In genomic region chr1:90995916-90996315, GRCm38 (mm10) we compare ENCODE assay signal across 28 mouse cellular contexts. TPM values are rescaled to one million over a fixed set of nuclear protein-coding genes. Genes with fewer than 3 reads are reported as not detected.
"Had no signal": no experiment of that assay in that cellular context is flagged by ENCODE, and none has a peak within 500 bp of the region (broad histone marks: within the 10 kb centered on the region; RNA-seq: fewer than 3 reads in every experiment).

No protein-coding gene starts in this region.

- DNase-seq: lung, adult 18-20 months; lung, embryonic 14.5 days; lung, postnatal 10 days; lung, postnatal 4 days; retina, postnatal 1 day; right cerebral cortex, adult 18-20 months; right cerebral cortex, postnatal 25 days; right cerebral cortex, postnatal 4 days; spleen, adult 18-20 months; thymus, adult 18-20 months; thymus, postnatal 14 days; thymus, postnatal 36 days had no signal

- H3K36me3 ChIP-seq: midbrain, embryonic 10.5 days; midbrain, embryonic 13.5 days; midbrain, embryonic 15.5 days; neural tube, embryonic 13.5 days; neural tube, embryonic 15.5 days had no signal

- H3K4me3 ChIP-seq: midbrain, embryonic 10.5 days; midbrain, embryonic 13.5 days; midbrain, embryonic 15.5 days; myocyte; neural tube, embryonic 13.5 days; neural tube, embryonic 15.5 days had no signal

- H3K27ac ChIP-seq: liver, embryonic 14.5 days; midbrain, embryonic 10.5 days; midbrain, embryonic 13.5 days; midbrain, embryonic 15.5 days; neural tube, embryonic 13.5 days; neural tube, embryonic 15.5 days had no signal

- H3K27me3 ChIP-seq: midbrain, embryonic 13.5 days; midbrain, embryonic 15.5 days; neural tube, embryonic 15.5 days had no signal

- H3K9ac ChIP-seq: liver, embryonic 14.5 days; lung, embryonic 14.5 days; midbrain, embryonic 13.5 days; midbrain, embryonic 15.5 days; neural tube, embryonic 13.5 days; neural tube, embryonic 15.5 days had no signal

RNA-seq across cellular contexts. Expression of gene Rab17, which starts 26.5 kb away (rescaled TPM):
- total RNA-seq: megakaryocyte, adult 5-6 weeks had no signal
- polyA plus RNA-seq: midbrain, embryonic 10.5 days; midbrain, embryonic 13.5 days; myocyte; neural tube, embryonic 15.5 days had no signal

RNA-seq across cellular contexts. Expression of gene Prlh, which starts 43.0 kb away (rescaled TPM):
- total RNA-seq: megakaryocyte, adult 5-6 weeks; megakaryocyte-erythroid progenitor cell, adult 5-6 weeks had no signal
- polyA plus RNA-seq: liver, embryonic 14.5 days; liver, embryonic 16.5 days; lung, embryonic 14.5 days; lung, embryonic 16.5 days; midbrain, embryonic 10.5 days; midbrain, embryonic 13.5 days; midbrain, embryonic 15.5 days; myocyte; neural tube, embryonic 11.5 days; neural tube, embryonic 13.5 days; neural tube, embryonic 15.5 days; small intestine, adult 2 months; stomach, embryonic 14.5 days; stomach, embryonic 16.5 days; thymus, postnatal 0 days had no signal
